Mouse (Mus musculus): ENCODE measurements around the gene Fbxw8. TPM values are rescaled to one million over a fixed set of nuclear protein-coding genes. Genes with fewer than 3 reads are reported as not detected.

Gene Fbxw8
- total RNA-seq, 2 experiments from 2014 or later = 36.7 to 37.4 TPM

DNA sequence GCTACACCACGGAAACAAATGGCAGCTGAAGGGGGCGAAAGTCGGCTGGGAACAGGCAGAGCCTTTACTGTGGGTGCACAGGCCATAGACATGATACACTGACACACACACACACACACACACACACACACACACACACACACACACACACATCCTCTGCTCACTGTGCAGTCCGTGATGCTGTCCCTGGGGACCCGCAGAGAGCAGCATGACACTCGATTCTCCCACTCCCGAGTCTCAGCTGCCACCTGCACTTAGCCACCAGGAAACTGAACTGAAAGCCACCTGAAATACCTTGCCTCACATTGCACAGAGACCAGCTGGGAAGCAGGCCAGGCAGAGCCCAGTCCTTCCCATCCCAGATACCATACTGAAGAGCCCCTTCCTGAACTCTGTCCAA is 70.0 kb downstream of the Fbxw8 start:
- DNase-seq (ENCODE audit: extremely low spot score in 1 of 2, low spot score in 2 of 2) = peak in 1 of 2 experiments; percentile 21
- intact Hi-C loops (cut with DNase I) = no loop called here

DNA sequence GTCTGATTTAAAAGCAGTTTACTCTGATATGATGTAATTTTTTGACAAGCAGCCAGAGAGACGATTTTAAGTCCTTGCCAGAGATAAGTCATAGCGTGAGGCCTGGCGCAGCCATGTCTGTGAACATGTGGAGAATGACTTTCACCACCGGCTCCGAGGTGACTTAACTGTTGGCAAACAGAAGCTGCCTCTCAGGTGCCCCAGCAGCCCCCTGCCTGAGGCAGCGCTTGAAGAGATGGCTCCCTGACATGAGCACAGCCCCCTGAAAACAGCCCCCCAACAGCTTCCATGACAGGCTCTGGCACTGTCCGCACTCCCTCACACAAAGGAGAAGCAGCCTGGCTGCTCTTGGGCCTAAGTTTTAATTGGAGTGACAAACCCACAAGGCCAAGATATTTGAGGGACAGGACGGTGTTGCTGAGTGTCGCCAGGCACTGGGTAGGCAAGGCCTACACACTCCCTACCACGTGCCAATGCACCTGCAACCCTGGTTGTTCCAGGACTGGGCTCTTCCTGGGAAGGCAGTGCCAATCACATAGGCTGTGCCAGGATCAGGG is 71.0 kb downstream of the Fbxw8 start:
- no peak for DNase-seq (ENCODE audit: extremely low spot score in 1 of 2, low spot score in 2 of 2)
- intact Hi-C loops (cut with DNase I) = no loop called here

DNA sequence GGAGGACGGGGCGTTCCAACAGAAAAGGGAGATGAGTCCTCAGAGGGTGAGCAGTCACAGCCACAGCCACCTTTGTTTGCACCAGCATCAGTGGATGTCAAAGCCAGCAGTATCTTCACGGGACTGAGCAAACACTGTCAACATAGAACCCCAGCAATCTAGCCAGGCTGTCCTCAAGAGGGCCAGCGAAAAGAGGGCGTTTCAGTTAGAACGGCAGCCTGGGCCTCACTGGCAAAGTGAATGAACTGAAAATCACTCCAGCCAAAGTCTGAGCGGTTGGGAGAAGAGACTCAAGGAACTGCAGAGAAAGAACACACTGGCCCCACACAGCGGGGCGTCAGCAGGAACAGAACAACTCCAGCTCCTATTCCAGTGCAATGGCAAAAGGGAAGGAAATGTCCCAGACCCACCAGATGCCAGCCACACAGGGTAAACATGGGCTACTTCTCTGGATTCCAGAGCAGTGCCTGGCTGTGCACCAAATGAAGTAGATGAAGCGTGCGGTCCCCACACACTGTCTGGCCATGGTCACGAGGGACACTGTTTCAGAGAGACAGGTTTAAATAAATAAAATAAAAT is 72.1 kb downstream of the Fbxw8 start:
- intact Hi-C loops (cut with DNase I) = no loop called here
- peak in 1 of 2 experiments; percentile 46 for DNase-seq (ENCODE audit: extremely low spot score in 1 of 2, low spot score in 2 of 2)

DNA sequence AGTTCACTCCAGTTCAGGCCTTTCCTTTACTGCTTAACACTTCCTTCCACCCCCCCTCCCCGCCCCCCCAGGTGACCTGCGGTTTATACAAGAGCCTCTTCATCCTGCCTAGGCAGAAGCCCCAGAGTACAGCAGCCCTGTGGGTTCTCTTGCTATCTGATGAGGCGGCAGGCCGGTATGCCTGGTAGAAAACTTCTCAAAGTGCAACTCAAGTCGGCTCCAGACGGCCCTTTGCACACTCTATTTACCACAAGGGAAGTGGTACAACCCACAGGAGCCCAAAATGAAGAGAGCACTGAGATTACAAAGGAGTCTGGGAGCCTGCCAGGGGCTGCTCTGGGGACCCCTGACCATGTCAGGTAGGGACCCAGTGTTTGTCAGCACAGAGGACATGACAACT is 73.3 kb downstream of the Fbxw8 start:
- intact Hi-C loops (cut with DNase I) = no loop called here
- peak in 1 of 2 experiments; percentile 21 for DNase-seq (ENCODE audit: extremely low spot score in 1 of 2, low spot score in 2 of 2)

DNA sequence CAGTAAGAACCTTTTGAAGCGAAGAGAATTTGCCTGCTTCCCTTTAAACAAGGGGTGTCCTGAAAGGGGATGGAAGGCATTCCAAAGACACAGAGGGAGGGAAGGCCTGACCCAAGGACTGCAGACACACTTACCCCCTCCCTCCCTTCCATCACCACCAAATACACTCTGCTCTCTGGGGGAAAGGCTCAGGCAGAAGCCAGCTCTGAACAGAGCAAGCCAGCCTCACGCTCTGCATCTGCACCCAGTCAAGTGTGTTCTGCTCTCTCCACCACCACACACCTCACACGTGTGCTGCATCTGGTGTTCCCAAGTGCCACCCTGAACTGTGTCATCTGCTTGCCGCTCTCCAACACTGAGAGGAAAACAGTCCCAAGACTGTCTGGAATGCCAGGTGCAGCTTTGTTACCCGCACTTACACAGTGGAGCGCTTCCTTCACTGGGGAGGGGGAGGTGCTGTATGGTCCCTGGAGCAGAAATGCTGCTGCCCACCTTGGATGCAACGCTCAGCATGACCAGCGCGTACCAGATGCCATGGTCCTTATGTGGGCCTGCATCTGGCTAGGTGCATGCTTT is 73.8 kb downstream of the Fbxw8 start:
- intact Hi-C loops (cut with DNase I) = no loop called here
- DNase-seq (ENCODE audit: extremely low spot score in 1 of 2, low spot score in 2 of 2) = no peak

DNA sequence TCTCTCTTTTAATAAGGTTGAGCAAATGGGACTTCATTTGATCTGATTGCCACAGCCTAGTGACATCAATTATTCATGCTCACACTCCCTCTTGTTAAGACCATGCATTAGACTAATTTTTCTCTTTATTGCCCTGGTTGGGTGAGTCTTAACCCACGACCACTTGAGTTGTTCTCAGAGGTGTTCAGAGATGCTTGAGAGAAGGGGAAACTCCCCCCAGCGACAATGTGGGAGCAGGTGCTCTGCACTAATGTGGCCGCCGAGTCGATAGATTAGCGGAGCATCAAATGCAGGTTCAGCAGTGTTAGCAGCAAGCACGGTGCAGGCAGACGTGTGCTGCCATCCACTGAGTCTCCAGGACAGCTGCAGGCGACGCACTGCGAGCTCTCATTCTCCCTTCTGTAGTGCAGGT is 75.4 kb downstream of the Fbxw8 start:
- intact Hi-C loops (cut with DNase I) = no loop called here
- DNase-seq (ENCODE audit: extremely low spot score in 1 of 2, low spot score in 2 of 2) = no peak

DNA sequence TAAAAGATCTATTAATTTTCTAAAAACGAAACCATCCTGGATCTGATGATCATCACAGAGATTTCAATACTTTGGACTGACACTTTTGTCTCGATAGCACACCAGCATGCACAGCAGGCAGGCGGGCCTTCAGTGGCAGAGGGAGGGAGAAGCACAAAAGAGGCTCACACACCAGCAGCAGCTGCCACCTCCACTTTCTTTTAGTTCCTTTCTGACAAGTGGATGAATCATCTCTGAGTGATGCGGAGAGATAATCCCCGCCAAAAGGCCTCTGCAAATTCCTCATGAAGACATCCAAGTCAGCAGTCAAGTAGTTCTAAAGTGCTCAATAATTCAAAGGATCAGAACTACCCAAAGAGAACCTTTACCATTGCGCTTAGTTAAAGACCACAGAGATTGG is 75.9 kb downstream of the Fbxw8 start:
- intact Hi-C loops (cut with DNase I) = no loop called here
- no peak for DNase-seq (ENCODE audit: extremely low spot score in 1 of 2, low spot score in 2 of 2)

DNA sequence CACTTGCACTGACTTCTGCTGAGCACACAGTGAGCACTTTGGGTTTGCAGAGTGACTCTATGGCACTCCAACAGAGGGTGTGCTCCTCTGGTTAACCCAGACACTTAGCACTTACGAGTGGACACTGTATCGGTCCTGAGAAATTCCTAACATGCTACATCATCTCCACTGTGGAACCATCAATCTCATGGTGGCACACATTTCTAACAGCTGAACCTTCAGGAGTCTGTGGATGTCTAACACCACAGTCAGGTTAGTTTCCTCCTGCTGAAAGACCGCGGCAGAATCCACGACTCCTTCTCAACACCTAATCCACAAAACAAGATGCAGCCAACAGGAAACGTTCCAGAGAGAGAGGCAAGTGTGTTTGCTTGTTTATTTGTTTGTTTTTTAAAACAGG is 76.7 kb downstream of the Fbxw8 start:
- intact Hi-C loops (cut with DNase I) = no loop called here
- DNase-seq (ENCODE audit: extremely low spot score in 1 of 2, low spot score in 2 of 2) = no peak

DNA sequence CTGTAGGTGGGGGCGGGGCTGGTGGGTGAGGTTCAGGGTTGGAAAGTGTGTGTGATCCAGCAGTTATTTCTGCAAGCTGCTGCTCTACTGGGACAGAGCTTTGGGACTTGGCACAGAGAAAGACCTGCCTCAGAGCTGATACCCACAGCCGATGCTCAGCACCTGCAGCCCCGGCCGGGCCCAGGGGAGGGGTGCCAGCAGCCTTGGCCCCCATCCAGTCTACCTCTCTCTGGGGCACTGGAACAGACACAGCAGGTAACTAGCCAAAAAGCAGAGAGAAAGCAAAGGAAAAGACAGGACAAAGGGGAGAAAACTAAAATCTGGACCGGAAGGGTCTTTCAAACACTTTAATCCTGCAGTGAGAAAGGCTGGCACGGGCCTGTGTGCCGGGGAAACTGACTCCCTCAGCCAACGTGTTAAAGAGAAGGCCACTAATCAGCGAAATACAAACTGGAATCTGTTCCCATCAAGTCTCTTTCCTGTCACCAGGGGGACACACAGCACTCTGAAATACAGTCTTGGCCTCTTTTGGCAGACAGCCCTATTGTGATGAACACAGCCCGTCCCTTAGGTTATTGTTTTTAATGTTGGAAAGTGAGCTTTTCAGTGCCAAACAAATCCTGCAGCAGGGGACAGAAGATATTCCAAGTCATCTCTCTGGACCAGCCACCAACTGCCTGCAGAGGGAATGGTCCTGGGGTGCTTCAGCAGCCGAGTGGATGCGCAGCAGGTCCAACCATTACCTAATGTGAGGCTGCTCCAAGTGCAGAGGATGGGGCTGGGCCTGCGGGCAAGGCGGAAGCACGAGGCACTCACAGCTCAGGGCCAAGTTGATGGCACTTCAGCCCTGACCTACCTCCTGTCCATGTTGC is 78.3 kb downstream of the Fbxw8 start:
- intact Hi-C loops (cut with DNase I) = no loop called here
- DNase-seq (ENCODE audit: extremely low spot score in 1 of 2, low spot score in 2 of 2) = no peak

DNA sequence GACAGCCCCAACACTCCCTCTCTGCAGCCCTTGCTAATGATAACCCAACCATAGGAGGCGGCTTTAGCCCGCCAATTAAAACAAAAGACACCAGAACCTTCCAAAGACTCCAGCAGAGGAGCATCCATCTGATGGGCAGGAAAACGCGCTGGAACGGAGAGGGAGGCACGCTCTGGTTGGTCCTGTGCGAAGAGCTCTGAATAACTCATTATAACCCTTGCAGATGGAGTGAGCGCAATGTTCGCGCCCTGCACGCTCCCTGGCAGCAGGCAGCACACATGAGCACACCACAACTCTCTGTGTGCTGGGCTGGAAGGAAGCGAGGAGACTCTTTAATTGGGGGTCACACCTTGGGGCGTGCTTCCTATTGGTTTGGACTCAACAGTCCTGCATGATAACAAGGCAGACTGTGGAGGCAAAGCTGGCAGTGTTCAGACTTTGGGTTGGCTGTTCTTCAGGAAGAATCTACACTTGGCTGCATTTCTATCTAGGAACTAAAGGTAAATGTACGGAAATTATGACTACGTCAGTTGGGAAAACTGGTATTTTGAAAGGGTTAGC is 82.0 kb downstream of the Fbxw8 start:
- intact Hi-C loops (cut with DNase I) = no loop called here
- DNase-seq (ENCODE audit: extremely low spot score in 1 of 2, low spot score in 2 of 2) = no peak

DNA sequence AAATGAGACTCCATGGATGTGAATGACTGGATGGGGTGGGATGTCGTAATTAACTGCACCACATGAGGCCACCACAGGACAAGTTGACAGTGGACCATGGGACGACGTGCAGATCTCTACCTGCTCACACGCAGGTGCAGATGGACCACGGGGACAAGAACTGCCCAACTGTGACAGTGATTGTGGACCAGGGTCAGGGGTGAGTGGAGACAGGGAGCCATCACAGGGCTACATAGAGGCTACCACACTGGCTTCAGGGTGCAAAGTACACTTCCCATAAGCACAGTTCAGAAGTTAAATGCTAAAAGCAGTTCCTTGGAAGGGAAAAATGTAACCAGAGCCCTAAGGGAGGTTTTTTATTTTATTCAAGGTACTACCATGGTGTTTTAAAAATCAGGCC is 83.5 kb downstream of the Fbxw8 start:
- intact Hi-C loops (cut with DNase I) = no loop called here
- DNase-seq (ENCODE audit: extremely low spot score in 1 of 2, low spot score in 2 of 2) = no peak

DNA sequence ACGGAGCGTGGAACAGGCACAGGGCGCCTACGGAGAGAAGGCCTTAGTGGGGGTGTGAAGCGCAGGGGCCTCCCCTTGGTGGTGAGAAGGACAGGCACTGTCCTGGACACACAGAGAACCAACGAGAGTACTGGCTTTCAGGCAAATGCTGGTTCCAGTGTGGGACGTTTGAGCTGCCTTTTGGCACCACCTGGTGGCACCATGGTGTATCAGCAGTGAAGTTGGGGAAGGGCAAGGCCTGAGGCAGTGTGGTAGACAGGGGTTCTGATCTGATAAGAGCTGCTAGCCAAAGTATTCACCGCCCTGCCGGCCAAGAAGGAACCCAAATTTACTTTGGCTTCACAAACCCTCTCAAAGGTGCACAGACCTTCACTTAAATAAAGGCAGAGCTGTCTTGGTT is 85.9 kb downstream of the Fbxw8 start:
- intact Hi-C loops (cut with DNase I) = loop anchor here (2.0 kb wide), 1 partner anchor 67 kb away; no protein-coding TSS in a partner anchor

DNA sequence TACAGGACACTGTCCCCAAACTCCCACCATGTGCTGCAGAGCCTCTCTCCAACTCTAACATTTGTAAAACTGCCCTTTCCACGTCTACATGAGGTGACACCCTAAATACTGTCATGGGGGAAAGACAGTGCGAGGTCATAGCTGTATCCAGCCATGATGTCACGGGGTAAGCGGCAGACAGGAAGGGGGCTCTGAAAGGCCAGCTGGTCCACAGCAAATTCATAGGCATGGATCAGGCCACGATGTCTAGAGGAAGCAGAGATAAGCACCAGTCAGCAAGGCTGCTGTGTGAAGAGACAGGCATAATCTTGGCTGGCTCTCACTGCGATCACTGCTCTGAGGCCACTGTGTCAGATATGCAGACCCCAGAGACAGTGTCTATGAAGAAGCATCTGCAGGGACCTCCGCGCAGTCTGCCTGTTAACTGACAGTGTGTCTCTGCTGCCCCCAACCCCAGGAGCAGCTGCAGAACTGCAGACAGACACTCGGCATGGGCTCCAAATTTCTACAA is 87.2 kb downstream of the Fbxw8 start:
- no peak for DNase-seq (ENCODE audit: extremely low spot score in 1 of 2, low spot score in 2 of 2)
- intact Hi-C loops (cut with DNase I) = loop anchor here (2.0 kb wide), 1 partner anchor 65 kb away; no protein-coding TSS in a partner anchor

More for the DNA sequence above, 85.9 kb downstream of the Fbxw8 start:
- DNase-seq (ENCODE audit: extremely low spot score in 1 of 2, low spot score in 2 of 2) = peak; percentile 73 to 76

DNA sequence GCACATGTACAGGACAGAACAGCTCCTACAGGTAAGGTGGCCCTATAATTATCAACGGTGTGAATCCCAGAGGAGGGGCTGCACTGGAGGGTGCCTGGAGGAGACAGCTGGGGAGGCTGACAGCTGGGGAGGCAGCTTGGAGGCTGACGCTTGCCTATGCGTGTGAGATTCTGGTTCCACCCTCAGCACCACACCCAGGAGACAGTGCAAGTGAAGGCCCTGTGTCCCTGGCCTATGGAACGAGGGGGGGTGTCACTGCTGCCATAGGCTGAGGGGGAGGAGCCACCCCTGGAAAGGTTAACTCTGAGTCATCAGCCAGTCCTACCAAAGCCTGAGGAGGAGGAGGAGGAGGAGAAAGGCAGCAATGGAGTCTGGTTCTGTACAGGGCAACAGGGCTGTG is 87.7 kb downstream of the Fbxw8 start:
- intact Hi-C loops (cut with DNase I) = no loop called here

DNA sequence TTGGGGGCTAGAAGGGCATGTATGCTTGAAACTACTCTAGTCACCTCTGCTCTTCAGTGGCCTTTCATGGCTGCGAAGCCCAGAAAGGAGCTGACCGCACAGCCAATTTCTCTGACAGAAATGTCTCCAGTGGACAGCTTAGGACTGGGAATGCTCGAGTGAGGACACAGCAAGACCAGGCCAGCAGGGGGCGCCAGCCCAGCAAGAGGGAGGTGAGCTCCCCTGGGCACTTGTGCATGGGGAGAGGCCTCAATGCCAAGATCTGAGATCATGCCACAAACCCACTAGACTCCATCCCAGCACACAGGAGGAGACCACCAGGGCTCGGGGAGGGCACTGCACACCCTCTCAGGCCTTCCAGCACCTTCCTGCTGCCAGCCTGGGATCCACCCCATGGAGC is 88.4 kb downstream of the Fbxw8 start:
- intact Hi-C loops (cut with DNase I) = no loop called here
- DNase-seq (ENCODE audit: extremely low spot score in 1 of 2, low spot score in 2 of 2) = peak in 1 of 2 experiments; percentile 83

More for the DNA sequence above, 87.7 kb downstream of the Fbxw8 start:
- no peak for DNase-seq (ENCODE audit: extremely low spot score in 1 of 2, low spot score in 2 of 2)

DNA sequence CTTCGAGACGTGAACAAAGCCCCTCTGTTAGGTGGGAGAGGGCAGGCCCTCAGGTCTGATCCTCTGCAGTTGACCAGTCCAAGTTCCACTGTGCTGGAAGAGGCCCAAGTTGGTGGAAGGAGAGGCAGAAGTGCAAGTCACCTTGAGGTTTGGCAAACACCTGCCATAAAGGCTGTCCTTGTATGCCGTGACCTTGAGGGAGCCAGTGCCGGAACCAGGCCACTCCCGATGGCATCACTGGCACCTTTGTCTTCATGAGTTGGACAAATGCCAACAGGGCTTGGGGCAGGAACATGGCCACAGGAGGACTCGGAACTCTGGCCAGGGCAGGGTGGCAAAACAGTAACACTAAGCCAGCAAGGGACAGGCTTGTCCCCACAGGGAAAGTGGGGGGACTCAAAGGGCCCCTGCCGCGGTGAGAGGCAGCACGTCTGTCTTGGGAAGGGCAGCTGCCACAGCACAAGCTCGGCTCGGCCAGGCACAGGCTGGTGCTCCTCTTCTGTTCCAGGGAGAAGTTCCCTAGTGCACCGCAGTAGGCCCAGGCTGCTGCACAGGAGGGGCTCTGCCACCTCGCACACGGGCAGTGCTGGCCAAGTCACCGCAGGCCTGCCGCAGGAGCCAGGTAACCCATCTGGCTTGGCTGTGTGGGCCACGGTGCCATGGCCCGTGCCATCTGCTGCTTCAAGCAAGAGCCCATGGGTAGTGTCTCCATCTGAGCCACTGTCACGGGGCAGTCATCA is 89.6 kb downstream of the Fbxw8 start:
- DNase-seq (ENCODE audit: extremely low spot score in 1 of 2, low spot score in 2 of 2) = no peak
- intact Hi-C loops (cut with DNase I) = no loop called here

DNA sequence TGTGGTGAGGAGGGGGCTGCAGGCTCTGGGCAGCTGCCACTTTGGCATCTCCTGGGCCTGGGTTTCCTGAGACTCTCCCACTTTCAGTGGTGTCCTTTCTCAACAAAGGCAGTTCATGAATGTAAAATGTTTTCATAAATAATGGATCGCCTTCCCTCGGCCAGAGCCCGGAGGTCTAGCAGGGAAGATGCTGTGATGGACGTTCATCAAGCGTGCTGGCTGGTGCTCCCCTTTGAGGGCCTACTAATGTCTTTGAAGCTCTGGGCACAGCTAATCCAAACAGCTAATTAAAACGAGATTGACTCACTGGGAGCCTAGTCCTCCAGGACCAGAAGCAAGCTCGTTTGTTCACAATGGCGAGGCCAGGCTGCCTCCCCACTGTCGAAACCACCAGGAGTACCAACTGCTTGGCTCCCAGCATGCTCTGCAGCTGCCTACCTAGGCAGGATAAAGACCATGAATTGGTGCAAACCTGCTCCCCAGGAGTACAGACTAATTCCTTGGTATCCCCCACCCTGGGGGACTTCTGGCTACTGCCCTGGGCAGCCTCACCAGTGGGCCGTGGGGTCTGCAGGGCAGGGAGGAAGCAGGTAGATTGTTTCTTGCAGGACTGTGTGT is 90.9 kb downstream of the Fbxw8 start:
- no peak for DNase-seq (ENCODE audit: extremely low spot score in 1 of 2, low spot score in 2 of 2)
- intact Hi-C loops (cut with DNase I) = loop anchor here (5.0 kb wide), 1 partner anchor 47 kb away; no protein-coding TSS in a partner anchor

DNA sequence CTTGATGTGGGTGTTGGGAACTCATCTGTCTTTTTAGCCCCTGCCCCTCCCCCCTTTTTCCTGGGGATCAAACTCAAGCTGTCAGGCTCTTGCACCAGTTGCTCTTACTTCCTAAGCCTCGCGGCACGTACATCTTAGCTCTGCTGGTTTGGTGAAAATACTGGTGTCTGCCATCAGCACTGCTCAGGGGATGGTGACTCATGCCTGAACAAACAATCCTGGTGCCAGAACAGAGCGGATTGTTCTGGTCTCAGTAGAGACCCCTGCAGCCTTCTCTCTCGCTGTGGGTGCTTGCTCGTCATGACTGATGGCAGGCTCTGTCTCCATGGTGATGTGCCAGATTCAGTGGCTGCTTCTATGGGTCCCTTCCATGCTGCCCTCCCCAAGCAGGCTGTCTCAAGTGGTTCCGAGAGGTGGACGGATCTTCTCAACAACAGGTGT is 92.1 kb downstream of the Fbxw8 start:
- DNase-seq (ENCODE audit: extremely low spot score in 1 of 2, low spot score in 2 of 2) = peak in 1 of 2 experiments; percentile 47
- intact Hi-C loops (cut with DNase I) = loop anchor here (5.0 kb wide), 1 partner anchor 46 kb away; no protein-coding TSS in a partner anchor
